Mouse (Mus musculus) embryonic facial prominence, embryonic 14.5 days (tissue): ENCODE measurements around the gene Xrcc4. TPM values are rescaled to one million over a fixed set of nuclear protein-coding genes. Genes with fewer than 3 reads are reported as not detected.
A peak's percentile ranks its signal among the peaks of the same experiment; 100 is the strongest.

Experiments used
- ATAC-seq: fragments of 200-750 bp; cut with Nextera tagmentation; 2 replicates; pipeline ENCODE4 v1.8.0; 2017; ENCODE audit warnings: low read depth, moderate number of reproducible peaks, moderate TSS enrichment
- DNase-seq: peaks from one replicate; pipeline ENCODE4 v3.0.0-alpha.2; 2015; ENCODE audit warnings: low spot score
- H3K27ac ChIP-seq: fragments of 300-500 bp; sonication (generic); replicated peaks from 2 replicates; pipeline ENCODE4 v1.5.1; 2014; ENCODE audit warnings: low read depth, mild to moderate bottlenecking, low read length, moderate library complexity
- H3K27me3 ChIP-seq: fragments of 300-500 bp; sonication (generic); replicated peaks from 2 replicates; pipeline ENCODE4 v1.6.1; 2014; ENCODE audit warnings: low read length; ENCODE audit not compliant: control insufficient read depth, insufficient read depth
- H3K36me3 ChIP-seq: fragments of 300-500 bp; sonication (generic); 2 replicates; pipeline ENCODE4 v1.6.1; 2014; ENCODE audit warnings: low read length, mixed read lengths; ENCODE audit not compliant: control insufficient read depth, insufficient read depth
- H3K4me1 ChIP-seq: fragments of 300-500 bp; sonication (generic); 2 replicates; pipeline ENCODE4 v1.6.1; 2014; ENCODE audit warnings: antibody characterized with exemption, low read length; ENCODE audit not compliant: control insufficient read depth, insufficient read depth
- H3K4me2 ChIP-seq: fragments of 300-500 bp; sonication (generic); 2 replicates; pipeline ENCODE4 v1.6.1; 2014; ENCODE audit warnings: low read depth, mild to moderate bottlenecking, low read length, moderate library complexity, mixed read lengths
- H3K4me3 ChIP-seq: fragments of 300-500 bp; sonication (generic); 2 replicates; pipeline ENCODE4 v1.5.1; 2014; ENCODE audit warnings: low read depth, mild to moderate bottlenecking, low read length
- H3K9ac ChIP-seq: fragments of 300-500 bp; sonication (generic); 2 replicates; pipeline ENCODE4 v1.6.1; 2014; ENCODE audit warnings: low read depth, mild to moderate bottlenecking, low read length, moderate library complexity, mixed read lengths
- H3K9me3 ChIP-seq: fragments of 300-500 bp; sonication (generic); 2 replicates; pipeline ENCODE4 v1.6.1; 2016; ENCODE audit warnings: low read length; ENCODE audit not compliant: control insufficient read depth
- WGBS: fragments of 180-500 bp; shearing (Covaris S2); extraction: QIAGEN DNeasy Blood & Tissue Kit; methylation state at CpG from one replicate; pipeline ENCODE4 v1.1.7; 2014; 5-methylcytosine and 5-hydroxymethylcytosine counted together
- polyA plus RNA-seq: library from polyadenylated mRNA; unstranded; fragments of >200 nt; fragmentation: Nextera tagmentation; extraction: Ambion mirVana; gene quantifications from 2 replicates; pipeline ENCODE4 v1.2.1, GENCODE M21; 2014

Xrcc4 gene
- polyA plus RNA-seq, 1 experiment from 2014 or later, result 11.8 TPM

GRCm38 (mm10) chr13:89738275-89738674, 351.1 kb downstream of the Xrcc4 start:
- Histone ChIP-seq H3K36me3 (0 out of 2 replicates have a peak, but pooled peaks cover 3% of the 10 kb centered on the region), H3K27me3 (no peaks in the 10 kb centered on the region), H3K4me3 (peak overlapping the region; percentile 72), H3K27ac (no peak overlapping the region), H3K9me3 (no peaks in the 10 kb centered on the region), H3K4me1 (peaks cover 12% of the 10 kb centered on the region), H3K4me2 (peak overlapping the region; percentile 84), H3K9ac (no peak overlapping the region)
- 55% methylated on average over 2 of the region's 2 CpGs for WGBS
- ATAC-seq (no peak), DNase-seq (no peak)

GRCm38 (mm10) chr13:89735111-89735510, 354.3 kb downstream of the Xrcc4 start:
- H3K4me2 ChIP-seq, result no peak overlapping the region
- H3K27me3 ChIP-seq, result no peaks in the 10 kb centered on the region
- H3K9ac ChIP-seq, result no peak overlapping the region
- no peak overlapping the region for H3K27ac ChIP-seq
- no peaks in the 10 kb centered on the region for H3K9me3 ChIP-seq
- H3K36me3 ChIP-seq, result peaks cover 15% of the 10 kb centered on the region; the same call in 1 of the 2 replicates
- no peak overlapping the region for H3K4me3 ChIP-seq
- WGBS, result 64% methylated on average over 5 of the region's 5 CpGs
- DNase-seq (no peak), ATAC-seq (no peak)
- H3K4me1 ChIP-seq, result peaks cover 7% of the 10 kb centered on the region; the same call in 1 of the 2 replicates

- H3K27ac ChIP-seq, result no peak overlapping the region
- H3K36me3 ChIP-seq, result peaks cover 57% of the 10 kb centered on the region
- H3K4me3 ChIP-seq, result no peak overlapping the region
- H3K9me3 ChIP-seq, result no peaks in the 10 kb centered on the region
- no peak overlapping the region for H3K9ac ChIP-seq
- 20% methylated on average over 2 of the region's 2 CpGs for WGBS
- H3K4me1 ChIP-seq, result no peaks in the 10 kb centered on the region
- no peak for ATAC-seq
- H3K4me2 ChIP-seq, result no peak overlapping the region
- no peaks in the 10 kb centered on the region for H3K27me3 ChIP-seq
- no peak for DNase-seq
Measured at GRCm38 (mm10) chr13:89726492-89726891, 362.9 kb downstream of the Xrcc4 start.

Other genes with a start within 250 kb of the Xrcc4 start
- gene Tmem167, start 485 bp downstream of the Xrcc4 start, polyA plus RNA-seq, result 88.8 and 90.8 TPM in 2 replicates